8 mouse cellular contexts compared by ENCODE assay signal in the genomic region with DNA sequence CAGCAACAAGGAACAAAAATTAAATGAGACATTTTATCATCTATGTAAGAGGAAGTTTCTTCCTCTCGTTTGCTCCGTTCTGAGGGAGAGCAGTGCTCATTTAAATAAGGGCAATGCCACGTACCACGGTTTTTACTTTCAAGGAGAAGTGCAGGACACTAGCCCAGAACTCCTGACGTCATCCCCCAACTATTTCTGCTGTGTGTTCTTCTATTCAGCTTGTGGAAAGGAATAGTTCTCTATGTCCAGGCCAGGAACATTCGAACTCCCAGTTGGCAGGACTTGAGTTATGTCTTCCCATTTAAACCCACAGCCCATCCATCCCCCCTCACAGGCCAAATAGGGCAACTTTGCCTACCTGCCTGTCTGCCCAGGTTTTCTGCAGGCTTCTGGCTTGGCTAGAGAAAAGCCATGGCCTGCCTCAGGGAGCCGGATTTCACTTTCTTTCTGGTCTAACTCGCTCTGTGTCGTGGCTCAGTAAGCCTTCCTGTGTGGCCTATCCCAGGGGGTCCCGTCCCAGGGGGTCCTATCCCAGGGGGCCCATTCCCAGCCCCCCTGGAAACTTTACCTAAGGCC. TPM values are rescaled to one million over a fixed set of nuclear protein-coding genes. Genes with fewer than 3 reads are reported as not detected.
DNase-seq lines count a peak whose midpoint lies in the region; ATAC-seq and TF ChIP-seq lines count a peak whose summit lies in the region.

No protein-coding gene starts in this region.

- no peaks in the 10 kb centered on the region for H3K9me3 ChIP-seq in hindbrain, embryonic 15.5 days
- H3K9me3 ChIP-seq in liver, embryonic 14.5 days (ENCODE audit: control insufficient read depth, low read length): no peaks in the 10 kb centered on the region

- H3K4me2 ChIP-seq in hindbrain, embryonic 15.5 days: peak overlapping the region; percentile 63
- peak overlapping the region; percentile 90 for H3K4me2 ChIP-seq in liver, embryonic 14.5 days (ENCODE audit: low read depth)

- peak overlapping the region; percentile 90 for H3K4me3 ChIP-seq in brown adipose tissue, adult 24 weeks (ENCODE audit: insufficient read depth, low read depth, low read length)
- H3K4me3 ChIP-seq in hindbrain, embryonic 15.5 days: peak overlapping the region; percentile 75
- peak overlapping the region; percentile 65 to 80 for H3K4me3 ChIP-seq in liver, embryonic 14.5 days (ENCODE audit: insufficient read depth in 1 of 2, low read depth in 2 of 2, low read length in 2 of 2)

- TF ChIP-seq EP300 in liver, embryonic 14.5 days (IDR thresholded peaks at IDR 0.05; ENCODE audit: low read depth): no peak

- WGBS in hindbrain, embryonic 15.5 days: 30% methylated on average over 10 of the region's 10 CpGs
- 11% methylated on average over 10 of the region's 10 CpGs for whole genome bisulfite sequencing in liver, embryonic 14.5 days (ENCODE audit: insufficient replicate concordance)

- peaks cover 26% of the 10 kb centered on the region for H3K4me1 ChIP-seq in brown adipose tissue, adult 24 weeks (ENCODE audit: control insufficient read depth, insufficient read depth, insufficient read length, low read length)
- peaks cover 48% of the 10 kb centered on the region for H3K4me1 ChIP-seq in hindbrain, embryonic 15.5 days (replicated peaks)
- H3K4me1 ChIP-seq in liver, embryonic 14.5 days (replicated peaks; ENCODE audit: control insufficient read depth in 2 of 2, insufficient read depth in 2 of 2, low read length in 1 of 2): peaks cover 26 to 33% of the 10 kb centered on the region in 2 experiments

- peak overlapping the region; percentile 98 for H3K27ac ChIP-seq in brown adipose tissue, adult 24 weeks (replicated peaks; ENCODE audit: low read depth, low read length)
- peak overlapping the region; percentile 44 for H3K27ac ChIP-seq in hindbrain, embryonic 15.5 days (replicated peaks)
- H3K27ac ChIP-seq in liver, embryonic 14.5 days: peak overlapping the region; percentile 72

- no peak for ATAC-seq in hindbrain, embryonic 15.5 days (ENCODE audit: low FRiP score, low read depth)
- no peak for ATAC-seq in liver, embryonic 14.5 days (ENCODE audit: insufficient read depth)

- peak; percentile 68 for DNase-seq in layer of hippocampus, adult 9-11 months
- no peak for DNase-seq in layer of hippocampus, adult 9-10 months (ENCODE audit: low spot score)
- DNase-seq in forelimb bud, embryonic 11.5 days (ENCODE audit: low read depth, low spot score): peak; percentile 76
- DNase-seq in liver, embryonic 14.5 days (ENCODE audit: low read depth in 3 of 3, low spot score in 3 of 3): peak in 1 of 3 experiments; percentile 46
- DNase-seq in naive thymus-derived CD4-positive, alpha-beta T cell, adult 2 months (ENCODE audit: low read depth): peak; percentile 44
- DNase-seq in right cerebral cortex, postnatal 25 days: no peak

- no peaks in the 10 kb centered on the region for H3K36me3 ChIP-seq in hindbrain, embryonic 15.5 days
- no peaks in the 10 kb centered on the region for H3K36me3 ChIP-seq in liver, embryonic 14.5 days (replicated peaks; ENCODE audit: control insufficient read depth, insufficient read depth, low read depth)

- peak overlapping the region; percentile 28 for H3K9ac ChIP-seq in hindbrain, embryonic 15.5 days
- H3K9ac ChIP-seq in liver, embryonic 14.5 days (replicated peaks): peak overlapping the region; percentile 74

- no peaks in the 10 kb centered on the region for H3K27me3 ChIP-seq in hindbrain, embryonic 15.5 days
- H3K27me3 ChIP-seq in liver, embryonic 14.5 days (ENCODE audit: control insufficient read depth, insufficient read depth, low read length): no peaks in the 10 kb centered on the region

- TF ChIP-seq CTCF in liver, embryonic 14.5 days (IDR thresholded peaks at IDR 0.05; ENCODE audit: low read depth): no peak

RNA-seq across cellular contexts. Expression of gene Mbnl2, which starts 1.7 kb away (rescaled TPM):
- polyA plus RNA-seq in brown adipose tissue, adult 24 weeks (2012; ENCODE audit: insufficient read depth, insufficient read length, missing spikeins): 152 and 170 TPM in 2 replicates
- 25.5 and 26.4 TPM in 2 replicates for polyA plus RNA-seq in hindbrain, embryonic 15.5 days (2015; fragmentation: Nextera tagmentation; extraction: Ambion mirVana)
- polyA plus RNA-seq in liver, embryonic 14.5 days (2012; rRNA removed): 6.5 and 6.8 TPM in 2 replicates
- 13.5 and 13.7 TPM in 2 replicates for polyA plus RNA-seq in liver, embryonic 14.5 days (2014; fragmentation: Nextera tagmentation; extraction: Ambion mirVana)

Comparison
In these comparisons a context has a peak if more than half of its experiments do, and no peak if none do; other contexts are left out.
1. DNase-seq: peak in layer of hippocampus, adult 9-11 months (single experiment), forelimb bud, embryonic 11.5 days (single experiment) and naive thymus-derived CD4-positive, alpha-beta T cell, adult 2 months (single experiment); none in layer of hippocampus, adult 9-10 months (single experiment) and right cerebral cortex, postnatal 25 days (single experiment).
2. H3K27ac ChIP-seq: peak in every context shown above with its lines; median percentile 98 in brown adipose tissue, adult 24 weeks; 72 in liver, embryonic 14.5 days; 44 in hindbrain, embryonic 15.5 days.
3. Peak in every context shown above with its lines, with median percentiles within 50 percentile points of each other: H3K4me3 ChIP-seq.